In genomic region chr15:103552096-103552690, GRCm38 (mm10) we compare ENCODE assay signal across 8 mouse cellular contexts. TPM values are rescaled to one million over a fixed set of nuclear protein-coding genes. Genes with fewer than 3 reads are reported as not detected.
DNase-seq lines count a peak whose midpoint lies in the region; ATAC-seq lines count a peak whose summit lies in the region.
"Had no signal": no experiment of that assay in that cellular context is flagged by ENCODE, and none has a peak within 500 bp of the region (broad histone marks: within the 10 kb centered on the region; RNA-seq: fewer than 3 reads in every experiment).

No protein-coding gene starts in this region.

- H3K4me3 ChIP-seq in forebrain, embryonic 12.5 days (replicated peaks) = no peak overlapping the region
- H3K4me3 ChIP-seq: neural tube, embryonic 13.5 days had no signal

- no peak overlapping the region for H3K9ac ChIP-seq in forebrain, embryonic 12.5 days
- H3K9ac ChIP-seq: neural tube, embryonic 13.5 days had no signal

- H3K36me3 ChIP-seq in forebrain, embryonic 12.5 days (replicated peaks) = no peaks in the 10 kb centered on the region
- H3K36me3 ChIP-seq: neural tube, embryonic 13.5 days had no signal

- 42% methylated on average over 3 of the region's 3 CpGs for WGBS in forebrain, embryonic 12.5 days

- H3K27ac ChIP-seq in forebrain, embryonic 12.5 days = no peak overlapping the region
- H3K27ac ChIP-seq: neural tube, embryonic 13.5 days had no signal

- peak; percentile 45 for ATAC-seq in CD4-positive, CD25-positive, alpha-beta regulatory T cell, adult 4 months
- peak; percentile 63; the same call in 1 of the 2 replicates for ATAC-seq in forebrain, embryonic 12.5 days (ENCODE audit: low FRiP score)
- peak; percentile 59; the same call in 1 of the 2 replicates for ATAC-seq in monocyte, adult 5-6 weeks (replicated peaks; ENCODE audit: insufficient number of reproducible peaks, low FRiP score, low TSS enrichment, poor library complexity, severe bottlenecking)

- H3K27me3 ChIP-seq in forebrain, embryonic 12.5 days = no peaks in the 10 kb centered on the region
- H3K27me3 ChIP-seq: neural tube, embryonic 13.5 days had no signal

- H3K4me2 ChIP-seq in forebrain, embryonic 12.5 days = no peak overlapping the region
- H3K4me2 ChIP-seq: neural tube, embryonic 13.5 days had no signal

- no peaks in the 10 kb centered on the region for H3K4me1 ChIP-seq in forebrain, embryonic 12.5 days
- H3K4me1 ChIP-seq: neural tube, embryonic 13.5 days had no signal

- peak; percentile 66 for DNase-seq in layer of hippocampus, adult 9-10 months (ENCODE audit: low spot score)
- DNase-seq in layer of hippocampus, adult 9-11 months = no peak
- peak; percentile 56 for DNase-seq in ZHBTc4 (ENCODE audit: low read depth, low spot score)
- DNase-seq in kidney, postnatal 14 days = peak; percentile 64

- H3K9me3 ChIP-seq in forebrain, embryonic 12.5 days = no peaks in the 10 kb centered on the region
- H3K9me3 ChIP-seq: neural tube, embryonic 13.5 days had no signal

RNA-seq across cellular contexts. Expression of gene Glycam1, which starts 12.7 kb away (rescaled TPM):
- not detected for polyA plus RNA-seq in CD4-positive, CD25-positive, alpha-beta regulatory T cell, adult 4 months (2017; shearing (Covaris generic))
- polyA plus RNA-seq in forebrain, embryonic 12.5 days (2016; fragmentation: Nextera tagmentation; extraction: Ambion mirVana) = not detected in 2 replicates
- total RNA-seq in monocyte, adult 5-6 weeks (2017) = not detected in 3 replicates
- polyA plus RNA-seq: neural tube, embryonic 13.5 days had no signal

RNA-seq across cellular contexts. Expression of gene Ppp1r1a, which starts 14.4 kb away (rescaled TPM):
- polyA plus RNA-seq in CD4-positive, CD25-positive, alpha-beta regulatory T cell, adult 4 months (2017; shearing (Covaris generic)) = not detected
- polyA plus RNA-seq in forebrain, embryonic 12.5 days (2016; fragmentation: Nextera tagmentation; extraction: Ambion mirVana) = 55.9 and 57.7 TPM in 2 replicates
- not detected in 3 replicates for total RNA-seq in monocyte, adult 5-6 weeks (2017)

RNA-seq across cellular contexts. Expression of gene Pde1b, which starts 49.4 kb away (rescaled TPM):
- polyA plus RNA-seq in CD4-positive, CD25-positive, alpha-beta regulatory T cell, adult 4 months (2017; shearing (Covaris generic)) = 1 to 10 TPM; 2.6 to 3.8 TPM
- polyA plus RNA-seq in forebrain, embryonic 12.5 days (2016; fragmentation: Nextera tagmentation; extraction: Ambion mirVana) = 42.7 and 45.8 TPM in 2 replicates
- 28.6 to 54.5 TPM (median 38.7 TPM) in 3 replicates for total RNA-seq in monocyte, adult 5-6 weeks (2017)

Comparison
In these comparisons a context has a peak if more than half of its experiments do, and no peak if none do; other contexts are left out.
1. RNA of gene Ppp1r1a, which starts 14.4 kb away (polyA plus RNA-seq): 55.9 to 57.7 TPM in forebrain, embryonic 12.5 days; not detected in CD4-positive, CD25-positive, alpha-beta regulatory T cell, adult 4 months; every median in the first group is over 10 times any median in the second.
2. Peak in every context shown above with its lines, with median percentiles within 50 percentile points of each other: ATAC-seq.